Mouse (Mus musculus) cerebellum, adult 9-11 months (tissue): ENCODE results near the gene Heatr5a.
A peak's percentile ranks its signal among the peaks of the same experiment; 100 is the strongest.

Source experiments
- DNase-seq: peaks from one replicate; pipeline ENCODE4 v3.0.0; 2022

The Heatr5a gene

DNA sequence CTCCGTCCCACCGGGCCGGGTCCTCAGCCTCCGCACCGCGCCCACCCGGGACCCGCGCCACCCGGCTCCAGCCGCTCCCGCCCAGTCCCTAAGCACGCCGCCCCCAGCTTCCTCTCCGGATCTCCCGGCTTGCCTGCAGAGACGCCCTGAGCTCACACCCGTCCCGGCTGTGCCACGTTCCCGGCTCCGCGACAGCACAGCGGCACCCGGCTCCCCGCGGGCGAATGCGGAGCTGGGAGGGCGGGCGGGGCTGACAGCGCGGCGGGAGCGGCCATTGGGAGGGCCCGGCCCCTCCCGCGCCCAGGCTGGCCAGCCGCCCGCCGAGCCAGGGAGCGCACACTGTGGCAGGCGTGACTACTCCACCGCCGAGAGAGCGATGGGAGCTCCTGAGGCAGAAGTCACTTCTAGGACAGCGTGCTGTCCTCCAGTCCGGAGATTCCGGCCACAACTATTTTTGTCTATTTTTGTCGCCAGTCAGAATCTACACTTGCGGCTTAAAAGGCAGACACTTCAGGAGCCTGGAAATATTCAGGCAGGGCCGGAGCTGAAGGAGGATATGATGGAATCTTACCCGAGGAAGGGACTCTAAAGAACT is at the start of gene Heatr5a:
TSS of gene Heatr5a (minus strand) at position 252 of the 595 bp plus-strand sequence.
- peak; percentile 88 for DNase-seq

DNA sequence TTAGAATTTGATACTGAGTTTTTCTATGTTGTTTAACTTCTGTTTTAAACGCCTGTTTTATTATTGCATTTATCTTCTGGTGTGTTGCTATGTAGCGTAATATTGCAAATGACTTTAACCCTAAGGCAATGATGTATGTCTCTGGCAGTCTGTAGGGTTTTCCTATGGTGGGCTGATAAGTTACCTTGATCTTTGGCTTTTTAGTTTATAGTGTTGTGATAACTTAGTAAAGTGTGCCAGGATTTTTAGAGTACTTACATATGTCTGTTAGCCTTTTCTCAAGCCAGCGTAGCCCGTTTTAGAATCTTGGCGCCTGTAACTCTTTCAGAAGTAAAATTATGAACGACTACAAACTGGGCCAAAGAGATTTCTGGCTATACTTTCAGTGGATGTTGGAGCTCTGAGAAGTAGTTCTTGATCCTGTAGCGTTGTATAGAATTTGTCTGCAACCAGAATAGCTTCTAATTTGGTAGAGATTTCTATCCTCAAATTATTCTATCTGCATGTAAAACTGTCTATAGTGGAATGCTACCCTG is 43.4 kb upstream of the Heatr5a start:
- no peak for DNase-seq

DNA sequence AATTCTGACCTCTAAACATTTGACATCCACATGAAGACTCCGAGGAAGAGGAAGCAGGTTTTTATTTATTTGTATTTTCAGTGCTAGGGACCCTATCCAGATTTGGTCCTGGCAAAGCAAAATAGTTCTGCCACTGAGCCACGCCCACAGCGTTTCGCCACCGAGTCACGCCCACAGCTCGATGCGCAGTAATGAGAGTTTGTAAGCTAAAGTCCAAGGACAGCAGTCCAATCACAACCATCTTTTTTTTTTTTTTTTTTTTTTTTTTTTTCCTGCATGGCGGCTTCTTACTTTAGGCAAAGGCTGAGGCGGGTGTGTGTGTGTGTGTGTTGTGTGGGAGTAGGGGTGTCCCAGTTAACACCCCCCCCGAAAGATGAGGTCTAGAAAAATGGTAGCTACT is 42.9 kb upstream of the Heatr5a start:
- DNase-seq: no peak

DNA sequence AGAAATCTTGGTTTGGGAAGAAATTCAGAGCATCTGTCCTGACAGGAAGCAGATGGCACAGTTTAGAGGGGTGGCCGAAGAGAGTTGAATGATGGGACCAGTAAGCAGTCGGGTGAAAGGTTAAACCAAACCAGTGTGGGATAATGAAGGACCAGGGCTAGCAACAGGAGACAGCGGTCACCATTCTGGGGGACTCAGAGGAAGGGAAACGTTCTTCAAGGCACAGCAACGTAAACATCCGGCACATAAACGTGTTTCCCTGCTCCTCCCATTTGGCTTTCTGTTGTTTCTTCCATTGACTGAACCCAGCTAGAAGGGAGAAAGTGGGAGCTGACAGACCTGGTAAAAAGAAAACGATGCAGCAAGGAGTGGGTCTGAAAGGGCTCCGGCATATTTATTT is 42.2 kb upstream of the Heatr5a start:
- DNase-seq: no peak

DNA sequence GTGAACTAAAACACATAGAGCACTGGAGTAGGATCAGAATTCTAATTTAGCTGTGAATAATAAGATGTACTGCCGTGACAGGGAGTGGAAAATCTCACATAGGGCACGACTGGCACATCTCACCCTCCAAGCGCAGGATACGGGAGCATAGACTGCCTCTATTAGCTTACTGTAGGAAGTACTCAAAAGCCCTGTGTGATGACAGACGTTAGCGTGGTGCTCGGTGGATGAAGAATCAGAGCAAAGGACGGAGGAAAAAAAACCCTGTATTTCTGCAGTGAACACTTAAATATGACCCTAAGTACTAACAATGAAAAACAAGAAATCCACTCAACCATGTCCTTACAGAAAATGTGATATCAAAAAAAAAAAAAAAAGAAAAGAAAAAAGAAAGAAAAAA is 41.0 kb upstream of the Heatr5a start:
- DNase-seq: no peak

DNA sequence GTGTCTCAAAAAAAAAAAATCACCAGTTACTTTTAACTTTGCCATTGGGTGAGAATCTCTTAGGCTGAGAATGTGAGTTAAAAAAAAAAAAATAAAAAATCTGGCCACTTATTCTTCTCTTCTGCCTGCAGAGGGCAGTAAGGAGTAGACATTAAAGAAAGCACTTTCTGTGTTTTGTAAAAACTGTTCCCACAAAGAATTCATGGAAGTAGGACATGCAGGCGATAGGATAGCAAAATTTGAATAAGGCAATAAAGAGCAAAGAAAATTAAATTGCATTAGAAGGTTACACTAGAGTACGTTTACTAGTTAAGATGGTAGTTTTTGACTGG is 39.5 kb upstream of the Heatr5a start:
- no peak for DNase-seq

DNA sequence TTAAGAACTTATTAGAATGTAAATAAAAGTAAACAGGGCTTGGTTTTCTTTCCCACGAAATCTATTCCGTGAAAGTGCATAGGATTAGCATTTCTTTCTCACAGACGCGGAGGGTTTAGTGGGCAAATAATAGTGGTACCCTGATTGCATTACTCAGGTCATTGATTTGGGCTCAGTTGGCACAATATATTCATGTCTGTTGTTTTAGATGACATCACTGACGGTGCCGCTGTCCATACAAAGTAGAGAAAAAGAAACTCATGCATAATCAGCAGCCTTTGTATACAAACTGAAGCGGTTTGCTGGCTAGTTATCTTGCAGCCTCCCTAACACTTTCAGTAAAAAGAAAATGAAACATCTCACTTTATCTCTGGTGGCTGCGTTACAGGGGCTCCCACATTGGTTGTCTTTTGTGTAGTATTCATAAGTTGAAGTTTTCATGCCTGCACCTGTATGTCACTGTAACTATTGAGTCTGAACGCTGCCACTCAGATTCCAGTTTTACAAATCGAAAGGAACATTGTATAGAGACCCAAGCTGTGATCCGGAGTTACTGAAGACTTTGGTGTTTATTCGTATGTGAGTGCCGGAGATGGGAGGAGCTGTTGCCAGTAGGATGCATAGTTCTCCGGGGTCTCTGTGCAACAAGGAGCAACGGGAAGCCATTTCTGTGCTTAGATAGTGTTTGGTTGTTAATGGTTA is 39.0 kb upstream of the Heatr5a start:
- no peak for DNase-seq

DNA sequence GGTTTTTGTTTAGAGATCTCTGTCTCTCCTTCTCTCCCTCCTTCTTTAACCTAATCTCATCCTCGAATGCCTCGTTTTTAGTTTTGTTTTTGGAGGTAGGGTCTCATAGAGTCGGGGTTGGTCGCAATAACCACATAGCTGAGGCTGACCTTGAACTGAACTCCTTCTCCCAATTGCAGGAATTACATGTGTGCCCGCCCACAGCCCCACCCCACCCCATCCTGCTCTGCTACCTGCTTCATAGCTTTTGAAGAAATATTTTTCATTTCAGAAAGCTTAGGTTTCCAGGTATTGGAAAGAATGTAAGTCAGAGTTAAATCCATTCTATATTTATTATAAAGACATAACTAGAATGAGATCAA is 35.5 kb upstream of the Heatr5a start:
- DNase-seq: no peak

DNA sequence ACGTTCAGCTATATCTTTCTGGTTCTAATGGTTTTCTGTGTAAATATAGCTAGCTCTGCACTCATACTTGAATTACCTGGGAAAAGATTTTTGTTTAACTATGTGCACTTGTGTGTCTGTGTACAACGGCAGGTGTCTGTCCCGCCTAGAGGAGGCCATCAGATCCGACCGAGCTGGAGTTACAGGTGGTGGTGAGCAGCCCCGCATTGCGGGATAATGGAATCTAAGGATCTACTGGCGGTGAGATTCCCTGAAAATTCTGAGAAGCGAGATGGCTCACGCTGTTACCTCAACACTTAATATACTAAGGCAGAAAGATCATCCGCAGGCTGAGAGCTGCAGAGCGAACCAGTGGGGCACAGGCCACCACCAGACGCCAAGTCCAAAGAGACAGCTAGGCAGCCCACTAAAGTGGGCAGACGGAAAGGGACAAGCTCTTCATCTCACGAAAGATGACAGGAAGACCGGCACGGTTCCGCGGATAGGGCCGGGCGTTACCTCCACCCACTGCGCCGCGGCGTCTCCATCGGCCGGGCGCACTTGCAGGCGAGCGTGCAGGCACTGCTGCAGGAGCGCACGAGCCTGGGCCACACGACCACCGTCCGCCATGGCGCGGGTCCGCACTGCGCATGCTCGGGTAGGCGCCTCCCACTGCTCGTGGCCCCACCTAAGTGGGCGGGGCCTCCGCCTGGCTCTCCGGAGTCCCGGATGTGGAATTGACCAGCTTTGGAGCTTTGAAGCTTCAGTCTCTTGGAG is 34.9 kb upstream of the Heatr5a start, which contains the start of gene Dtd2:
TSS of gene Dtd2 (minus strand) at position 625 of the 756 bp plus-strand sequence.
- peak; percentile 92 for DNase-seq

DNA sequence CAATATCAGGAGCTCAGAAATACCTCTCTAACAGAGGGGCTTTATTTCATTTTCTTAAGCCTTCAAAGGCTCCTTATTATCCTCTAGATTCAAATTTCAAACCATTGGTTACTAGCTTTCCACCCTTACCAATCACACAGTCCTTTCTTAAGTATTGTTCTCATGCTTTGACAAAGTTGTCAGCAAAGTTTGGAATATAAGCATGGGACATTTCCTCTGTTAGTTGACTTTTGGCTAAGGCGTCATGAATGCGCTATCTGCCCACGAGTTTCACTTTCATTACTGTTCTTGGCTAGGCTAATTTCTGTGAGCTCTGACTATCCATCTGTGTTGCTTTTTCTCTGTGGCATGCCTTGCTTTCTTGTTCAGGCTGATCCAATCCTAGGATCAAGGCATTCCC is 31.6 kb upstream of the Heatr5a start:
- DNase-seq: no peak

DNA sequence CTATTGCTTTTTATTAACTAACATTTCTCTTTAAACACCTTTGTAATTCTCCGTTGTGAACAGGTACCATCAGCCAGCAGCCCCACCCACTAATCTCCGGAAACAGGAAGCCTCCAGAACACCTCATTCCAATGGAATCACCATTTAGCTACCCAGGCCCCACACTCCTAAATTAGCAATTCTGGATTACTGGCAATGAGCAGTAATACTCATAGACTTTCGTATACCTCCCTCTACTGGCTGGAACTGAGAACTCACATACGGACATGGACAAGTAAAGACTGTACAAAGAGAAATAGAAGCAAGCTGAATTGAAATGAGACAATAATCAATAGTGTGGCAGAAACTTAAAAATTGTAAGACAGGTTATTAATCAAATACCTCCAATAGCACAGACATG is 30.4 kb upstream of the Heatr5a start:
- peak; percentile 65 for DNase-seq

DNA sequence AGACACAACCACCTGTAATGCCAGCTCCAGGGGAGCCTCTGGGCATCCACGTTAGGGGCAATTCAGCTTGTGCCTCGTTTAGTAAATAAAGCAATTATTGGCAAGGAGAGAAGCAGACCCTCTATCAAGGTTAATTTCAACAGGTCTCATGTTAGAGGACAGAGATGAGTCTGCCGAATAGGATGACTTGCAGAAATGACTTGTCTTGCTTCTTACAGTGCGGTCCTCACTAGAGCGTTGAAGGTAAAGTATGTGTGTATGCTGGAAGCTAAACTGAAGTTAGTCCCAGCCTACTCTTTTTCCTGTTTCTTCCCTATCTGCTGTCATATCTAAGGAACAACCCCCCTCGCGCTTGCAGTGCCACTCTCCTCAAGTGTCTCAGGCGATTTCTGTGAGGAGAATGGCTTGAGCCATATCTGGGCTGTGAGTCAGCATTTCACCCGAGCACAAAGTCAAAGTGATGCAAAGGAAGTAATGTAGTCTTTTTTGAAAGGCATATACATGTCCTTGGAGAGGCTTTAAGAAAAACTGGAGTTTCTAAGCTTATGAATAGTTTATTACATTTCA is 27.3 kb upstream of the Heatr5a start:
- DNase-seq: no peak

DNA sequence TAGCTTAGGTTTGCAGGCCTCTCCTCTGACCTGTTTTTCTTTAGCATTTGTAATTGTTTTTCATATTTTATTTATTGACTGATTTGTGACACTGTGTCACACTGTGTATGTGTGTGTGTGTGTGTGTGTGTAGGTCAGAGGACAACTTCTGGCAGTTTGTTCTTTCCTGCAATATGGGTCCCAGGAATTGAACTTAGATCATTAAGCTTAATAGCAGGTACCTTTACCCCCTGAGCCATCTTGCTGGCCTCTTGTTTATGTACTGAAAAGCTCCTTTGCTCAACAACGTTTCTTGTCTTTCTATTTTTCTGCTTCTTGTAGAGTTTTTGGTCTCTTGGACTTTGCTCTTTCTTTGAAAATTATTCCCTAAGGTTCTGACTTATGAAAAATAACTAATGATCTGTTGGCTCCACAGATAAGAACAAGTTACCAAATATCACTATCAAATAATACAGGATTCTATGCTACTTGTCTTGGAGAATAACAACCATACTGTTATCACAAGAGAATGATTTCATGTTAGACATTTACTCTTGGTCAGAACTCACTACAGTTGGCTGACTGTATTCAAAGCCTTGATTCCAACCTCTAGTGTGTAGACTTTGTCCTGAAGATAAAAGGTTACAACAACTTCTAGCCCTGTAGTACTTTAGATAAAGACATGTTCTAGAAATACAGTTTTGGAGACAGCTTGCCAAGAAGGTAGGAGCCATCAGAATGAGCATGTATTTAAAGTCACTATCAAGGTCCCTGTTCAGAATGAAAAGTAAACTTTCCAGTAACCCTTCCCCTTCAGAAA is 24.8 kb upstream of the Heatr5a start:
- DNase-seq: no peak

DNA sequence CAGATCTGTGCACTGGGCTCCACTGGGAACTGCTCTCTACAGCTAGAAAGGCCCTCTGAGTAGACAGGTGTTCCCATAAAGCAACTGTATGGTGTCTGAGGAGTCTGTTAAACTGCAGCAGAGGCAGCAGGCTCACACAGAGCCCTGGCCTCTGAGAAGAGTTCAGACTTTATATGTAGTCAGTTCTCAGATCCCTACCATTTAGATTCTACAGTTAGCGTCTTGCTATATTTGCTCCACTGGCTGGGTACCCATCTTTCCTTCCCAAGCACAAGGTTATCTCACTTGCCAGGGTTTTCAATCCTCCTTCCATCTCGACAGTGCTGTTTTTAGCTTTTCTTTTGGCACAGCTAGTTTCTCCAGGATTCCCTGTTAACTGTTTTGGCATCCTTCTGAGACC is 19.5 kb upstream of the Heatr5a start:
- no peak for DNase-seq

DNA sequence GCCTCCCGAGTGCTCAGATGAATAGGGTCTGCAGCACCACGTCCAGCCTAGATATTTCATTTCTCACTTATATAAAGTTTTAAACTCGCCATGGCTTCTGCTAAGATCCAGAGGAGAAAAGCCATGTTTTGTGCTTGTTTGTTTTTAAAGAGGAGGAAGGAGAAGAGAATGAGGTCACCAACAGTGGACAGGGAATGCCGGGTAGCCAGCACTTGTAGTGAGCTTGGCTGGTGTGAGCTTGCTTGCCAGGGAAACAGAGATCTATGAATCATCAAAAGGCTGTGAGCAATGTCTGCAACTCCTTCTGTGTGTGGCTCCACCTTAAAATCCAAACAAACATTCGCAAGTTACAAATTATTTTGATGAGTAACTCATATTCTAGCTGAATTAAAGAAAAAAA is 17.4 kb upstream of the Heatr5a start:
- DNase-seq: no peak

DNA sequence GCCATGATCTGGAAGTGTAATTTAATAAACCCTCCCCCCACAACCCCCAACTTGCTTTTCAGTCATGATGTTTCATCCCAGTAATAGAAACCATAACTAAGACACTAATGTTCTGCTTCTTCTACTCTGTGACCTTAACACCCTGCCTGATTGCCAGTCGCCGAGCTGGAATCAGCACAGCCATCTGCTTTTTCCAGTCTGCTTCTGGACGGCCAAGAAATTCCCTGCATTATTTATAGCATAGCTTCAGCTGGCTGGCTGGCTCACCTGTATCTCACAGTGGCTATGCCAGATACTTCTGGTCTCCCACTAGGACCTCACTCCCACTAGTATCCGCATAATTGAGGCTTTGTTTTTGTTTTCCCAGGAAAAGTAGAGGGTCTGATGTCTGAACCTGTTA is 14.7 kb upstream of the Heatr5a start:
- peak; percentile 42 for DNase-seq

DNA sequence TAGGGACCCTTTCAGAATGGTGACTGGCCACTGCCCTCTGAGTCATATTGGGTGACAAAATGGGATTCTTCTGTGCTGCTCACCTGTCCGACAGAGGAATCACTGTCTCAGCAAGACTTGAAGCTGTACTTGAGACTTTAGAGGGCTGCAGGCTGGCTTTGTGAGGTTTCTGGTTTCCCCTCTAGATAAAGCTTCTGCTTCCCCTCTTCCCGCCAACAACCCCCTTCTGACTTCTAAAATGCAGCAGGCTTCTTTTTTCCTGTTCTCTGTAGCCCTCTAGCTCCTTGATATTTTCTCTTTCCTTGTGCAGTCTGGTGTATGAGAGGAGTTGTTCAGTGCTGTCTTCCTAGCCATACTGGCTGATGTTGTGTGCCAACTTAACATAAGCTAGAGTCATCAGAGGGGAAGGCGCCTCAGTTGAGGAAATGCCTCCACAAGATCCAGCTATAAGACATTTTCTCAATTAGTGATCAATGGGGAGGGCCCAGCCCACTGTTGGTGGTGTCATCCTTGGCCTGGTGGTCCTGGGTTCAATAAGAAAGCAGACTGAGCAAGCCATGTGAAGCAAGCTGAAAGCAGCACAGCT is 14.1 kb upstream of the Heatr5a start:
- no peak for DNase-seq

DNA sequence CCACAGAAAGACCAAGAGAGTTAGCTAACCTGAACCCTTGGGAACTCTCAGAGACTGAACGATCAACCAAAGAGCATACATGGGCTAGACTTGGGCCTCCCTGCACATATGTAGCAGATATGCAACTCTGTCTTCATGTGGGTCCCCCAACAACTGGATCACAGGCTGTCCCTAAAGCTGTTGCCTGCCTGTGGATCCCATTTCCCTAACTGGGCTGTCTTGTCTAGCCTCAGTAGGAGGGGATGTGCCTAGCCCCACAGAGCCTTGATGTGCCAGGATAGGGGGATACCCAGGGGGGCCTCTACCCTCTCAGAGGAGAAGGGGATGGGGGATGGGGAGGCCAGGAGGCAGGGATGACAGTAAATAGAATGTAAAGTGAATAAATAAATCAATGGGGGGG is 12.5 kb upstream of the Heatr5a start:
- DNase-seq: no peak

DNA sequence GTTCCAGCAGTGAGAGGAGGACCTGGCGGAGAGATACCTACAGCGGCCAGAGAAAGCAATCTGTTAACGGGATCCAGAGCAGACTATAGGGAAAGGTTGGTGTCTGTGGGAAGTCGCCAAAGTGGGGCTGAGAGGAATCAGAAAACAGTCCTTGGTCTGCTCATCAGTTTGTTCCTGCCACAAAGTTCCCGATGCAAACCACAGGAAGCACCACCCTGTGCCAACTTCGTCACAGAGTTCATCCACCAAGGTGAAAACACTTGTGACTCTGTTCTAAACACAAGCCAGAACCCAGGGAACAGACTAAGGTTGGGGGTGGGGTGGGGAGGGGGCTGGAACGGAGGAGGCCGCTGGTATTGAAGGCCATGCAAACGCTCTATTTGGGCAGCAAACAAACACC is 5.4 kb upstream of the Heatr5a start:
- peak; percentile 28 for DNase-seq

DNA sequence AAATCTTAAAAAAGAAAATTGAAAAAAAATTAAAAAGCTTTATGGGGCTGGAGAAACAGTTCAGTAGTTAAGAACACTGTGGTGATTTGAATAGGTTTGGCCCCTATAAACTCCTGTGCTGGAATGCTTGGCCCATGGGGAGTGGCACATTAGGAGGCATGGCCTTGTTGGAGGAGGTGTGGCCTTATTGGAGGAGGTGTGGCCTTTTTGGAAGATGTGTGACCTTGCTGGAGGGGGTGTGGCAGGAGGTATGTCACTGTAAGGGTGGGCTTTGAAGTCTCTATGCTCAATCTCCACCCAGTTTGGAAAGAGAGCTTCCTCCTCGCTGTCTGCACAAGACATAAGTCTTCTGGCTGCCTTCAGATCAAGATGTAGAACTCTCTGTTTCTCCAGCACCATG is 3.3 kb upstream of the Heatr5a start:
- no peak for DNase-seq

DNA sequence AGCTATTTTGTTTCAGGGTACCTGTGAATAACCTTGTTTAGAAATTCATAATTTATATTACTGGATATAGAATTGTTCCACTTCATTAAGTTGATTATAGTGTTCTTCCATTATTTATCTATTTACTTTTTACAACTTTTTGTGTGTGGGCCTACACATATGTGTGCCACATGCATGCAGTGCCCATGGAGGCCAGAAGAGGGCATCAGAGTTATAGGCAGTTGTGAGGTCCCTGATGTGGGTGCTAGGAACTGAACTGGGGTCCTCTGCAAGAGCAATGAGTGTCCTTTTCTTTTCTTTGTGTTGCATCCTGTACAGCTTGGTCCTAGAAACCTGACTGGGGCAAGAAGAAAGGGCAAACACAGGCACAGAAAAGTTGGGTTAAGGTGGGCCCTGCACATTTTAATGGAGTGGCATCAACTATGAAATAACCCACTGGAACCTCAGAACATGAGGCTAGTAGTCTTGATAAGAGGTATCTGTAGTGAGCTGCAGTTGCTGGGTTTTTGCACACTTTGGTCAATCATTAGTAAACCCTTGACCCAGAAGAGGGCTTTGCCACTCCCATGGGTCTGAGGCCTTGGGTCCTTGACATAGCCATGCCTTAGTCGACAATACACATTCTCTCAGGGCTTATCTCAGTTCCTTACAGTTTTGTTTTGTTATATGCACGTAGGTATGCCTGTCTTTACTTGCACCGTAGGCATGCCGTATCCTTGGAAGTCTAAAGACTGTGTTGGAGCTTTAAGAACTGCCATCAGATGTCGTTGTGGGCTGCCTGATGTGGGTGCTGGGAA is 1.3 kb upstream of the Heatr5a start:
- DNase-seq: no peak
